Mouse (Mus musculus) cerebellum, adult 2 months (tissue): Measurements from ENCODE around the gene Gsk3b.

Experiments used
- CTCF ChIP-seq: fragments of 200-500 bp; IDR thresholded peaks from 2 replicates; pipeline ENCODE4 v1.5.1; 2011; ENCODE audit warnings: low read depth, mild to moderate bottlenecking, control low read depth, low read length, moderate library complexity, borderline replicate concordance; ENCODE audit not compliant: insufficient read depth
- POLR2A ChIP-seq: fragments of 200-500 bp; IDR thresholded peaks from 2 replicates; pipeline ENCODE4 v1.6.1; 2011; ENCODE audit warnings: low read length, control low read depth, borderline replicate concordance; ENCODE audit not compliant: insufficient read depth

DNA sequence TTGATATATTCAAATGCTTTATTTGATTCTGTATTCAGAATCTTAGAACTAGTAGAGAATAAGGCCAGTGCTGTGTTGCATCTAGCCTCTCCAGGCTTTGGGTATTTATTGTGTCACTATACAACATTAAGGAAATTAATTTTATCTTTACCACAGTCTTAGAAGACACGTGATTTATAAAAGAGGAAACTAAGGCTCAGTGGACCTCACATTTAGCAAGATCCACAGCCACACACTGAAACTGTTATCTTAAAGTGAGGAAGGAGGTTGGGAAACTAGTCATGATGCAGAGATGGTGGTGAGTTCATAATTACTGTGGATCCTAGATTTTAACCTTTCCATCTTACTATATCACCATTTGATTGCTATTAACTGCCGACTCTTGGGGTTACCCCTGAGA is 16.7 kb downstream of the Gsk3b start:
- TF ChIP-seq POLR2A: no peak
- no peak for TF ChIP-seq CTCF
